Mouse (Mus musculus): ENCODE data around the gene Ppp1r35.

- TF ChIP-seq CTCF (IDR thresholded peaks at IDR 0.05; ENCODE audit: borderline replicate concordance, control insufficient read depth, extremely low read depth, insufficient read depth, low read length, poor library complexity) (no peak), POLR2A (IDR thresholded peaks at IDR 0.05; ENCODE audit: control insufficient read depth, extremely low read depth, insufficient read depth, low read length, poor library complexity) (no peak)
Observed at GRCm38 (mm10) chr5:137808316-137808715, 29.7 kb downstream of the Ppp1r35 start.

Data from thymus, adult 2 months (tissue).